Mouse (Mus musculus) bone marrow, adult 2 months (tissue): ENCODE measurements around the gene Srsf6. TPM values are rescaled to one million over a fixed set of nuclear protein-coding genes. Genes with fewer than 3 reads are reported as not detected.

Source experiments
- H3K27ac ChIP-seq: fragments of 200-500 bp; 2 replicates; pipeline ENCODE4 v1.5.1; 2012; ENCODE audit warnings: low read depth, mild to moderate bottlenecking, control low read depth, inconsistent platforms, low read length; ENCODE audit not compliant: control insufficient read depth, poor library complexity, insufficient read depth
- H3K4me1 ChIP-seq: fragments of 200-500 bp; 2 replicates; pipeline ENCODE4 v1.6.1; 2011; ENCODE audit warnings: low read length; ENCODE audit not compliant: control insufficient read depth, insufficient read depth
- H3K4me3 ChIP-seq: fragments of 200-500 bp; replicated peaks from 2 replicates; pipeline ENCODE3; 2011; ENCODE audit warnings: mild to moderate bottlenecking, low read depth, low read length, control low read depth; ENCODE audit not compliant: control insufficient read depth
- CTCF ChIP-seq: fragments of 200-500 bp; IDR thresholded peaks from 2 replicates; pipeline ENCODE4 v1.5.1; 2011; ENCODE audit warnings: low read length, control low read depth; ENCODE audit not compliant: control insufficient read depth, insufficient read depth
- POLR2A ChIP-seq: fragments of 200-500 bp; IDR thresholded peaks from 2 replicates; pipeline ENCODE4 v1.6.1; 2011; ENCODE audit warnings: low read depth, mild to moderate bottlenecking, control low read depth, low read length, borderline replicate concordance; ENCODE audit not compliant: control insufficient read depth
- WGBS: fragments of 180-500 bp; shearing (Covaris S2); methylation state at CpG from one replicate; pipeline ENCODE4 v1.1.7; 2018; 5-methylcytosine and 5-hydroxymethylcytosine counted together
- polyA plus RNA-seq: library from polyadenylated mRNA; stranded (reverse); fragments of >200 nt; gene quantifications from 2 replicates; pipeline ENCODE4 v1.2.4, GENCODE M21; 2011; ENCODE audit warnings: low replicate concordance; ENCODE audit not compliant: missing spikeins, insufficient read depth, insufficient read length

Gene Srsf6
- polyA plus RNA-seq, 1 experiment = 163 TPM

DNA sequence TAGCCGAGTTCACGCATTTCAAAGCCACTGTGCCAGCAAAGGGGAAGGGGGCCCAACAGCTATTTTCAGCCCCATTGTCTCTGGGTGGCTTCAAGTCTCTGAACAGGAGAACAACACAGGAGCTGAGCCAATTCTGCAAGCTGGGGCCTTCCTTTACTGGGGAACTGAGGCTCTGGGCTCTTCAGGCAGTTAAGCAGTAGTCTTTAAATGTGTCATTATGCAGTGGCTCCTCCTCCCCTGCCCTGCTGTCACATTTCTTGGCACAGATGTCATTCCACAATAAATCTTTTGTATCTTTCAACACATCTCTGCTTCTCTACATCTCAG is 30.8 kb upstream of the Srsf6 start:
- TF ChIP-seq POLR2A (no peak), CTCF (no peak)
- Histone ChIP-seq H3K4me1 (no peaks in the 10 kb centered on the region), H3K4me3 (no peak overlapping the region), H3K27ac (no peak overlapping the region)
- 57% methylated on average over 2 of the region's 2 CpGs for WGBS

DNA sequence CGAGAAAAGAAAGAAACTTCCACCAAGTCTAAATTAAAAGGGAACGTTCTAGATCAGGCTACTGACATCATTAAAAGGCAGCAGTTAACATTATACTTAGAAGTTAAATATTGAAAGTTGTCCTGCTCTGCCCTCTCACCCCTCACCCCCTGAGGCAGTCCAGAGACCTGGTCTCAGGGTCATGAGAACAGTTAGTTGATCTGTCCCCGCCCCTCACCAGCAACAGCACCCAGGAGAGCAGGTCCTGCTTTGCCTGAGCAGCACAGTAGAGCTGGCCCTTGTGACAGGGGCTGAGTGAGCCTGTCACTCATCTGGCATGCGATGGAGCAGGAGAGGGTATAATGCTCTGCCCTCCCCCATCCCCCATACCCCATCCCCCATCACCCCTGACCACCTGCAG is 25.4 kb upstream of the Srsf6 start:
- WGBS = 69% methylated on average over 4 of the region's 4 CpGs
- TF ChIP-seq CTCF (no peak), POLR2A (no peak)
- Histone ChIP-seq H3K4me1 (no peaks in the 10 kb centered on the region), H3K4me3 (no peak overlapping the region), H3K27ac (no peak overlapping the region)

DNA sequence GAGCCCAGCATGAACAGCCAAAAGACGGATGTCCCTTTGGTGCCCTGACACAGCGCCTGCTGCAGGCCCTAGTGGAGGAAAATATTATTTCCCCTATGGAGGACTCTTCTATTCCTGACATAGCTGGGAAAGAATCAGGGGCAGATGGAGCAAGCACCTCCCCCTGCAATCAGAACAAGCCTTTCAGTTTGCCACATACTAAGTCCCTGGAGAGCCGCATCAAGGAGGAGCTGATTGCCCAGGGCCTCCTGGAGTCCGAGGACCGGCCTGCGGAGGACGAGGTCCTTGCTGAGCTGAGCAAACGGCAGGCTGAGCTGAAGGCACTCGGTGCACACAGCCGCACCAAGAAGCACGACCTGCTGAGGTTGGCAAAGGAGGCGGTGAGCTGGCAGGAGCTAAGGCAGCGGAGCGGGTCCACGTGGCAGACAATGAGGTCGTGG is 23.3 kb upstream of the Srsf6 start:
- H3K4me1 ChIP-seq = no peaks in the 10 kb centered on the region
- no peak for TF ChIP-seq POLR2A
- TF ChIP-seq CTCF = no peak
- H3K4me3 ChIP-seq = no peak overlapping the region
- H3K27ac ChIP-seq = no peak overlapping the region
- WGBS = 69% methylated on average over 16 of the region's 16 CpGs

DNA sequence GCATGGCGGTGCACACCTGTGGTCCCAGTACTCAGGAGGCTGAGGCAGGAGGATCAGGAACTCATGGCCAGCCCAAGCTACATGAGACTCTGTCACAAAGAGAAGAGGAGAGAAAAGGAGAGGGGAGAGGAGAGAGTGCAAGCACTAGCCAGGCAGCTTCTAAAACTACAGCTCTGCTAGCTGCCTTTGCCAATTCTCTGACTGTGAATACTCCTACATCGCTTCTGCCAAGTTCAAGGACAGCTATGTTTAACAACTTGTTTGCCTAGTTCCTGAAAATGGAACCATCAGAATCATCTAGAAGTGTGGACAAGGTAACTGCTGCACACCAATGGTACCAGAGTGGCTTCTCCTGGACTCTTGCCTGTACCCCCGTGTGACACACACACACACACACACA is 17.3 kb upstream of the Srsf6 start:
- Histone ChIP-seq H3K4me3 (no peak overlapping the region), H3K4me1 (no peaks in the 10 kb centered on the region), H3K27ac (no peak overlapping the region)
- TF ChIP-seq CTCF = no peak
- TF ChIP-seq POLR2A = no peak
- 55% methylated on average over 3 of the region's 3 CpGs for WGBS

DNA sequence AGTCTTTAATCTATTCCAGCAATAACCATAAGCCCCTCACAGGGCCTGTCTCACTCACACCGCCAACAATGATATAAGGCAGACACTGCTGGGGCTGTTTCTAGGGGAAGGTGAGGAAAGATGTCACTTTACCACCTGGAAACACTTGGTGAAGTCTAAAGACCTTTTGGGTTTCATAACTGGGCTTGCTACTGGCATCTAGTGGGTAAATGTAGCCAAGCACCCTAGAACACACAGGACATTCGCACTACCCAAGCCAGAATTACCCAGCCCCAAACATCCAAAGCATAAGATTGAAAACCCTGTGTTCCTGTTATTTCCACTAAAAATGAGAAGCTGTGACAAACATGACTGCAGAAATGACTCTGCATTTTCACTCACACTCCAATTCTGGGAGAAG is 16.8 kb upstream of the Srsf6 start:
- TF ChIP-seq CTCF = no peak
- TF ChIP-seq POLR2A = no peak
- H3K4me3 ChIP-seq = no peak overlapping the region
- no peak overlapping the region for H3K27ac ChIP-seq
- 53% methylated on average over 2 of the region's 2 CpGs for WGBS
- H3K4me1 ChIP-seq = no peaks in the 10 kb centered on the region

DNA sequence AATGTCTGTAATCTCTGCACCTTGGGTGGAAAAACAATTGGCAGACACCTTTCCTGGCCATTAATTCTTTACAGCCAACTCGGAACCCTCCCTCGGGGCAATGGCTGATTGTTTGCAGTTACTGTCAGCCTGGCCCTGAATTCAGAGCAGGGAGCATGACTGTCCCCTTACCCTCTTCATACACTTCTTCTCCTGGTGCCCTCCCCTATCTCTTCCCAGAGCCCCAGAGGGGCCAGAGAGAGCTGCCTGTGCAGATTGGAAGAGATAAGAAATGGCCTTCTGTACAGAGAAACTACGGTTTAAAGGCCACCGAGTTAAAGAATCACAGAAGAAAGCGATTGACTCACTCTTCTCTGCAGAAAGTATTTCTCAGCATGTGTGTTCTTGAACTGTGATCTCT is 11.4 kb upstream of the Srsf6 start:
- WGBS = 72% methylated on average over 5 of the region's 5 CpGs
- TF ChIP-seq POLR2A = no peak
- no peak for TF ChIP-seq CTCF
- H3K4me3 ChIP-seq = no peak overlapping the region
- no peak overlapping the region for H3K27ac ChIP-seq
- no peaks in the 10 kb centered on the region for H3K4me1 ChIP-seq

DNA sequence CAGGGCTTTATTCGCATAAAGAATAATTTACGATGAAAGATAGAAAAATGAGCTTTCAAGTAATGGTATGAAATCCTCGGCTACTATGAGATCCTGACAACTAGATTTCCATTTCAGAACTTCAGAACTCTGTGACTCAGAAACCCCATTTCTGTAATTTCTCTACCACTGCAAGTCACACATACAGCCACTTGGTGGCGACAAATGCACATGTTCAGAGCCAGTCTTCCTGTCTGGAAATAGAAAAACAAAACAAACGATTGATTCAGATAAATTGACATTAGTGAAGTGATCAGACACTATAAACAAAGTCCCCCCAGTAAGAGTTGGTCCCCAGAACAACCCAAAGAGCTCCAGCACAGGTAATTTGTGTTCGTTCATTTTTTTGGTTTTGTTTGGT is 9.1 kb upstream of the Srsf6 start:
- Histone ChIP-seq H3K4me3 (no peak overlapping the region), H3K4me1 (no peaks in the 10 kb centered on the region), H3K27ac (no peak overlapping the region)
- 13% methylated on average over 6 of the region's 6 CpGs for WGBS
- TF ChIP-seq CTCF (no peak), POLR2A (no peak)

DNA sequence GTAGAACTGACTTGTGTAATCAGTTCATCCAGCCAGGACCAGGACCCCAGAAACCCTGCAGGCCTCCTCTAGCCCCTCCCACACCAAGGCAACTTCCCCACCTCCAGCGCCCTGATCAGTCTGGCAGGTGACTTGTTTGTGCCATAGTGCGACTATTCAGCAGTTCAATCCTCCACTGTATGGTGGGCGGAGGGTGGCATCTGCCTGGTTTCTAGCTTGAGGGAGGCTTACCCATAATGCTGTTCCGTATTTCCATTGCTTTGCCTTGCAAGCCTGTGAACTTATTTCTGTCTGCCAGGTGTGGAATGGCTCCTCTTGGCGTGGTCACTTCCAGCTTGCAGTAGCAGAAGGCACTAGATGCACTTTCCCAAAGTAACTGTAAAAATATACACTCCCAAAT is 8.5 kb upstream of the Srsf6 start:
- 64% methylated on average over 5 of the region's 5 CpGs for WGBS
- TF ChIP-seq CTCF = no peak
- no peak for TF ChIP-seq POLR2A

DNA sequence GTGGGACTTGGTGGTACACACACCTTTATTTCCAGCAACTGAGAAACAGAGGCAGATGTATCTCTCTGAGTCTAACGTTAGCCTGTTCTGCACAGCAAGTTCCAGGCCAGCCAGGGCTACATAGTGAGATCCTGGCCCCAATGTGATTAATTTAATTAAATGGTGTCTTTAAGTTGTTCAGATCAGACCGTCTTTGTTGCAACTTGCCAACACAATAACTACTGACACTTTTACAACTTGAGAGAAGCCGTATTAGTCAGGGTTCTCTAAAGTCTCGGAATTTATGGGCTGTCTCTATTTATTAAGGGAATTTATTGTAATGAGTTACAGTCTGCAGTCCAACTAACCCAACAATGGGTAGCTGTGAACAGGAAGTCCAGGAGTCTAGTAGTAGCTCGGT is 7.2 kb upstream of the Srsf6 start:
- H3K4me1 ChIP-seq = no peaks in the 10 kb centered on the region
- 82% methylated on average over 5 of the region's 5 CpGs for WGBS
- no peak overlapping the region for H3K27ac ChIP-seq
- TF ChIP-seq CTCF = no peak
- no peak for TF ChIP-seq POLR2A
- no peak overlapping the region for H3K4me3 ChIP-seq

More for the DNA sequence above, 8.5 kb upstream of the Srsf6 start:
- no peak overlapping the region for H3K4me3 ChIP-seq
- H3K4me1 ChIP-seq = no peaks in the 10 kb centered on the region
- H3K27ac ChIP-seq = no peak overlapping the region
